Mouse (Mus musculus) C2C12 (cell line): ENCODE data around the gene Slitrk1. TPM values are rescaled to one million over a fixed set of nuclear protein-coding genes. Genes with fewer than 3 reads are reported as not detected.

Experiments
- H3K27me3 ChIP-seq: one replicate; pipeline ENCODE4 v1.6.1; 2011; ENCODE audit not compliant: control insufficient read depth, insufficient read depth, insufficient read length
- H3K36me3 ChIP-seq: one replicate; pipeline ENCODE4 v1.6.1; 2011; ENCODE audit not compliant: control insufficient read depth, insufficient read depth
- H3K4me3 ChIP-seq: one replicate; pipeline ENCODE4 v1.5.1; 2011; ENCODE audit warnings: mild to moderate bottlenecking, control low read depth; ENCODE audit not compliant: poor library complexity, insufficient read depth, severe bottlenecking
- H3K79me2 ChIP-seq: one replicate; pipeline ENCODE4 v1.6.1; 2011; ENCODE audit not compliant: control insufficient read depth, insufficient read depth
- H3K79me3 ChIP-seq: one replicate; pipeline ENCODE4 v1.6.1; 2011; ENCODE audit warnings: low read depth, control low read depth
- H3ac ChIP-seq: one replicate; pipeline ENCODE3; 2011; ENCODE audit warnings: low read depth; ENCODE audit not compliant: control insufficient read depth, insufficient read length
- CEBPB ChIP-seq: IDR thresholded peaks from one replicate; pipeline ENCODE4 v1.6.1; 2011; ENCODE audit warnings: low read depth, mild to moderate bottlenecking, control low read depth, moderate library complexity
- CTCF ChIP-seq: IDR thresholded peaks from one replicate; pipeline ENCODE4 v1.5.1; 2011; ENCODE audit not compliant: control insufficient read depth, insufficient read depth, insufficient read length
- FOSL1 ChIP-seq: IDR thresholded peaks from one replicate; pipeline ENCODE4 v1.8.0; 2011; ENCODE audit warnings: mild to moderate bottlenecking, low read length; ENCODE audit not compliant: poor library complexity, insufficient read depth, severe bottlenecking
- MAX ChIP-seq: IDR thresholded peaks from one replicate; pipeline ENCODE4 v1.6.1; 2011; ENCODE audit warnings: mild to moderate bottlenecking, control low read depth
- MYOD1 ChIP-seq: IDR thresholded peaks from one replicate; pipeline ENCODE4 v1.6.1; 2011; ENCODE audit warnings: low read depth; ENCODE audit not compliant: control insufficient read depth, insufficient read length
- MYOG ChIP-seq: IDR thresholded peaks from one replicate; pipeline ENCODE4 v1.6.1; 2011; ENCODE audit not compliant: control insufficient read depth, insufficient read length; ENCODE audit errors: extremely low read depth
- USF1 ChIP-seq: IDR thresholded peaks from one replicate; pipeline ENCODE4 v1.6.1; 2011; ENCODE audit warnings: low read depth, mild to moderate bottlenecking, control low read depth, moderate library complexity
- polyA plus RNA-seq: library from polyadenylated mRNA; unstranded; fragments of >200 nt; fragmentation: generic; extraction: Trizol; gene quantifications from one replicate; pipeline ENCODE4 v1.2.1, GENCODE M21; 2012; ENCODE audit warnings: missing spikeins

The Slitrk1 gene
- polyA plus RNA-seq, 1 experiment: not detected

DNA sequence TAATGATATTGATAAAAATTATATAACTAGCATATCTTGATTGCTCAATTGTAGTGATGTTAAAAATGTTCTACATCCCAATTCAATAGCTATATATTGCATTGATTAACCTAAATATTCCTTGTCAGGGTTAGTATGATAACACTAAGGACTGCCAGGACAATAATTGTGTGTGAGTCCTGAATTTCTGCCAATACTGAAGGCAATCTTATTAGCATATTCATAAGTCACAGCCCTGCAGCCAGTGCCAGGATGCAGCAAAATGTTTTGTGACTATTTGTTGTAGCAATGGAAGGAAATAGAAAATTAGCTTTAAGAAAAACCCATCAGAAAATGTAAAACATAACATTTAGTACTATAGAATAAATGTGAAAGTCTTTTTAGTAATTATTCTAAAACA lies 49.3 kb downstream of the Slitrk1 start:
- TF ChIP-seq MYOG (no peak), MYOD1 (no peak), USF1 (no peak), CEBPB (no peak), MAX (no peak), CTCF (no peak), FOSL1 (no peak)
- H3ac ChIP-seq: no peak overlapping the region
- no peaks in the 10 kb centered on the region for H3K79me3 ChIP-seq
- no peaks in the 10 kb centered on the region for H3K79me2 ChIP-seq
- no peak overlapping the region for H3K4me3 ChIP-seq
- no peaks in the 10 kb centered on the region for H3K36me3 ChIP-seq
- no peaks in the 10 kb centered on the region for H3K27me3 ChIP-seq

DNA sequence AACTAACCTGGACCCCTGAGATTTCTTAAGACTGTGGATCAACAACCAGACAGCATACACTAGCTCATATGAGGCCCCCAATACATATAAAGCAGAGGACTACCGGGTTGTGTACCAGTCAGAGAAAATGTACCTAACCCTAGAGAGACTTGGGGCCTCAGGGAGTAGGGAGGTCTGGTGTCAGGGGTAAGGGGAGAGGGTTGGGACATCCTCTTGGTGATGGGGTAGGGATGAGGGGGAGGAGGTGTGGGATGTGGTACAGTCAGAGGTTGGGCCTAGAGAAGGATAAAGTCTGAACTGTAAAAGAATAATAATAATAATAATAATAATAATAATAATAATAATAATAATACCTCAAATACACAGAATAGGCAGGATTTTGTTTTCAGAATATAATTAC lies 54.6 kb downstream of the Slitrk1 start:
- no peaks in the 10 kb centered on the region for H3K79me2 ChIP-seq
- no peak overlapping the region for H3ac ChIP-seq
- H3K27me3 ChIP-seq: no peaks in the 10 kb centered on the region
- TF ChIP-seq FOSL1: no peak
- TF ChIP-seq MYOD1: no peak
- TF ChIP-seq CEBPB: no peak
- TF ChIP-seq MAX: no peak
- TF ChIP-seq CTCF: no peak
- no peak for TF ChIP-seq USF1
- no peak for TF ChIP-seq MYOG
- H3K4me3 ChIP-seq: no peak overlapping the region
- H3K79me3 ChIP-seq: no peaks in the 10 kb centered on the region
- H3K36me3 ChIP-seq: no peaks in the 10 kb centered on the region
